Mouse (Mus musculus) fibroblast of lung, adult 2 months (primary cell): ENCODE data around the gene Tdrd5.
"Not testable (repeated sequence)": the region's sequence is repeated elsewhere in the genome, so short reads cannot be mapped to it uniquely, and the experiment has no call there.

Experiments
- DNase-seq: peaks from one replicate; pipeline ENCODE4 v3.0.0-alpha.2; 2011; ENCODE audit warnings: low read depth

The Tdrd5 gene

DNA sequence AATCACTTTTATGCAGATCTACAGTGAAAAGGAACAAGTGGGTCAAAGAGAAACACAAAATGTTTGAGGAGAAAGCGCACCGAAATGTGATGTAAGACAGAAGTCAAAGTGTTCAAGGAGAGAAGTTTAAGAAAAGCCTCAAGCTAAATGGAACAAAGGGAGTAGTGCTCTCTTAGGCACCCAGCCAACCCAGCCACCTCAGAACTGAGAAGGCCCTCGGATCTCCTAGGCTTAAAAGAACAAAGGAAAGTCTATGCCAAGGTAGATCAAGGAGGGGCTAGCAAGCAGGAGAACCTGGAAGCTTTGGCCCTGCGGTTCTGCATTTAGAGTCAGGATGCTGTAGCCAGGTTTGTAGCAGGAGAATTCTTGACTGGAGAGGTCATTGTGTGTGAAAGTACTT lies 48.6 kb downstream of the Tdrd5 start:
- no peak for DNase-seq

- DNase-seq = not testable (repeated sequence)
Observed at GRCm38 (mm10) chr1:156251096-156251495, 52.4 kb downstream of the Tdrd5 start.

GRCm38 (mm10) chr1:156247893-156248292 lies 55.6 kb downstream of the Tdrd5 start:
- no peak for DNase-seq

DNA sequence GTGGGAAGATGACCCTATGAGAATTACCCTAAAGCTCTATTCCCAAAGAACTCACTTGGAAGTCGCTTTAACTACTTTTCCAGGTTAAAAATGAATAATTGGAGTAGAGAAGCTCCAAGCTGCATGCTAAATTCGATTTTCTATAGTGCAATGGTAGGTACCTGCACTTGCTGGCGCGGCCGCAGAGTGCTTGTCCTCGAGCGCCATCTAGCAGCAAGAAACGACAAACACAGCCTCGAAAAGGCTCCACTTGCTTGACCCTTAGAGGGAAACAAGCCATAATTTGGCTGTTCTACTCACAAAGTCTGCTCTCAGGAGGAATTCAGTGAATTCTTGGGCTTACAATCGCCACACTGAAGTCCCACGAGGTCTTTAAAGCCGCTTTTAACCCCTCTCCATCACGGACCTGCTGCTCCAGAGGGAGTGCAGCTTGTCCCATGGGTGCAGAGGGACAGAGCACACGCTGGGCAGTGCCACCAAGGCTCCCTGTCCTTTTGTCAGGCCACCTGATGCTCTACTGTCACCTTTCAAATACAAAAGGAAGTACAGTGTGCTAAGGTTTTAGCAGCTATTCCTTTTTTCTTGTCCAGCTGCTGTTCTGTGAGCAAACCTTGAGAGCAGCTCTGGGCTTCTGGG lies 61.6 kb downstream of the Tdrd5 start:
- DNase-seq = no peak

DNA sequence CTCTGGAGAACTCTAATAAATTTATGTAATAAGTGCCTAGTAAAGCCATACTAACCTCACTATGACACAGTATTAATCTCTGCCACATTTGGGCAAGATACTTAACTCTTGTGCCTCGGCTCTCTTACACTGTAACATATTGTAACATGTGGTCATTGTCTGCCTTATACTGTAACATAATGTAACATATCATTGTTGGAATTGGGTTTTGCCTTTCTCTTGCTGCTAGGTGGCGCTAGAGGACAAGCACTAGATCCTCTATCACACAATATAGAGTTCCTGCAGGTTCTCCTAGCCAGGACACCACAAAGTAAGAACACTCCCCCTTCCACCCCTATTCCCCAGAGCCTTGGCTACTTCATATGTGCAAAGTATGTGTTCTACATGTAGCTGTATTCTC lies 62.4 kb downstream of the Tdrd5 start:
- no peak for DNase-seq

DNA sequence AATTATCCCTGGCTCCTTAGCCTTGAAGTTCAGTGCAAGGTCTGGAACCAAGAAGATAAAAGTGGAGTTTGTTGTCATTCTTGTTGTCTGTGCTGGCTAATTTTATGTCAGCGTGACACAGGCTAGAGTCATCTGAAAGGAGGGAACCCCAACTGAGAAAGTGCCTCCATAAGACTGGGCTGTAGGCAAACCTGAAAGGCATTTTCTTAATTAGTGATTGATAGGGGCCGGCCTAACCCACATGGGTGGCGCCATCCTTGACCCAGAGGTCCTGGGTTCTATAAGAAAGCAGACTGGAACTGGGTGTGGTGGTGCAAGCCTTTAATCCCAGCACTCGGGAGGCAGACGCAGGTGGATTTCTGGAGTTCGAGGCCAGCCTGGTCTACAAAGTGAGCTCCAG lies 72.3 kb downstream of the Tdrd5 start:
- no peak for DNase-seq

DNA sequence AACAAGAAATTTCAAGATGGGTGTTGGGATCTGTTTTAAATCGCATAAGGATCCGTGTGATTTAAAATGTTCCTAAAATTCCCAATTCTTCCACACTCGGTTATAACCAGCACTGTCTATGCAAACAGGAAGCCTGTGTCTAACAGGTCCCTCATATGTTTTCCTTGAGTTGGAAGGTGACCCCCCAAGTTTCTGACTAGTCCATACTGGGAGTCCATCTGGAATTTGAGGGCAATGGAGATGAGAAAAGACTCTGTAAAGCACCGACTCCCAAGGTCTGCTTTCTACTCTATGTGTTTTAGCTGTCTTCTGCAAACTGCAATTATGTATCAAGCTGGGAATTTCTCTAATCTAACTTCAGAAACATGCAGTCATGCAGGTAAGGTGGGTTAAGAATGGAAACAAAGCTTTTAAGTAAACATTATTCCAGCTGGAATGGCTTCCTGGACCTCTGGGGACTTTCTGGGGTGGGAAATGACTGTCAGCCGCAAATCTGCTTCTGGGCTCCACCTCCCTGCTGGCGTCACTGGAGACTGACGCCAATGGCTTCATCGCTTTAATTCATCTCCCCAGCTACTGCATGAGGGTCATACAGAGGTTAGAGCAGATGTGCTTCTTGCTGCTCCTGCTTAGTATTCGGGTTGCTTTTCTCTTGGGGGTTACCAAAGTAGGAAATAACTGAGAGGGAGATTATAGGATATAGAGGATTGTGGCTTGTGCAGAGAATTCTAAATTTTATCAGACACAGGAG lies 73.0 kb downstream of the Tdrd5 start:
- DNase-seq = no peak

DNA sequence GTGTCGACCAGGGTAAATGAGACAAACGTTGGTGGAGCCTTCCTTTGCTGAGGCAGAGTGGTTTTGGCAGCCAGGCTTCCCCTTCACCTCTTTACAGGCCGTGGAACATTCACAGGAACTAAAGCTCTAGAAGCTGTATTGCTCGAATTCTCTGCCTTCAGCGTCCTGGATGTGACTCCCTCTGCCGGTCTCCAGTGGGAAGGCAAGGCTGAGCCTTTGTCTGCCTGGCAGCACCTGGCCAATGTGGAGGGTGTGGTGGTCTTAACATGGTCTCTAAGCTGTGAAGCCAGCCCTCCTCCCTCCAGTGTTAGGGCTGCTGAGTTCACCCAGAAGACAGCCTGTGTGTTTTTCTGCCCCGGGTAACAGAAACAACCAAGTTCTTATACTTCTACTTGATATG lies 74.0 kb downstream of the Tdrd5 start:
- no peak for DNase-seq

DNA sequence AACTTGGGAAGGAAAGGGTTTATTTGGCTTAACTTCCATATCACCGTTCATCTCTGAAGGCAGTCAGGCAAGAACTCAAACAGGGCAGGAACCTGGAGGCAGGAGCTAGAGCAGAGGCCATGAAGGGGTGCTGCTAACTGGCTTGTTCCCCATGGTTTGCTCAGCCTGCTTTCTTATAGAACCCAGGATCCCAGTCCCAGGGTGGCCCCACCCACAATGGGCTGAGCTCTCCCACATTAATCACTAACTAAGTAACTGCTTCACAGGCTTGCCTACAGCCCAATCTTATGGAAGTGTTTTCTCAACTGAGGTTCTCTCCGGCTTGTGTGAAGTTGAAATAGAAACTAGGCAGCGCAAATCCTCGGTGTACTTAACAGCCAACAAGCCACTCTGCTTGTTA lies 74.7 kb downstream of the Tdrd5 start:
- no peak for DNase-seq

- no peak for DNase-seq
Observed at GRCm38 (mm10) chr1:156226903-156227302, 76.6 kb downstream of the Tdrd5 start.

DNA sequence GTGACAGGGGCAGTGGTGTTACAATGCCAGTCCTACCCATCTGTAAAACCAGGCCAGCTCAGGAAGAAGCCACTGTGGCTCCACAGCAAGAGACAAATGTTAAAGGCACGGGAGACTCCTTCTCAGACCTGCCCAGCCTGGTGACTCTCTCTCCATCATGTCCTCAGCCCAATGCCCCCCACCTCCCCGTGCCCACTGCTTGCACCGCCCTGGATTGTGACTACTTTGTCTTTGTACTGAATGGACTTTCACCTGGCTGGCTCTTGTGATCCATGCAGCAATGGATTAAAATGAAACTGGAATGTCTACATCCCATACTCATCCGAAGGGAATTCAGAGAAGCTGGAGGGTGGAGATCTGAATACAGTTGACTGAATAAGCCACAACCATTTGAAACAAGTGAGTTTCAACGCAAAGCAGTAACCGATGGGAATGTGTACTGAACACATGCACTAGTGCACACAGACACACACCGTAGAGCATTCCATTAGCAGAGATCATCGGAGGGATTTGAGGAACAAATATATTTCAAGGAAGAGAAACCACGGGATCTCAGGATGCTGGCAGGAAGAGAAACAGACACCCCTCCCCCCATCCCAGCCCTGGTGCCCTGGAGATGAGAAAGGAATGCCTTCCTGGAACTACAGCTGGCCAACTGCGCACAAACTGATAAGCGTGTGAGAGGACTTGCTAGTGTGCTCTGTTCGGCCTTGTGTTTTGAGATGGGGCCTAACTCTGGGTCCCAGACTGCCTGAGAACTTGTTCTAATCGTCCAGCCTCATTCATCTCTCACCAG lies 81.1 kb downstream of the Tdrd5 start:
- no peak for DNase-seq

GRCm38 (mm10) chr1:156221327-156221726 lies 82.1 kb downstream of the Tdrd5 start:
- no peak for DNase-seq

GRCm38 (mm10) chr1:156218573-156218972 lies 84.9 kb downstream of the Tdrd5 start:
- no peak for DNase-seq

- DNase-seq = no peak
Observed at GRCm38 (mm10) chr1:156217941-156218340, 85.5 kb downstream of the Tdrd5 start.

- no peak for DNase-seq
Observed at GRCm38 (mm10) chr1:156217393-156217792, 86.1 kb downstream of the Tdrd5 start.

DNA sequence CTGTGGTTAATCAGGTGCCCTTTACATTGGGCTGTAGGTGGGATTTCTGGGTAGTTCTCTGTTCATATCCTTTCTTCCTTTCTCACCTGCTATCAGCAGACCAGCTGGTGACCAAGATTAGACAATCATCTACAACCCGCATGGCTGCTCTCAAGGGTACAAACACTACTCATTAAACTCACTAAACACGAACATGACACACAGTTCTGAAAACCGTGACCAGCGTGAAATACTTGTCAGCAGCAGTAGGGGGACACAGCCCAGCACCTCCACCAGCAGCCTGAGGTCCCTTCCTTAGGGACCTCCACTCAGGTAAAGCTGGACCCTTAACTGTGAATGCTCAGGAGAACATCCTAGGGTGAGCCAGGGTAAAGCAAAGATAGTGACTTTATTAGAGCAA lies 87.2 kb downstream of the Tdrd5 start:
- DNase-seq = no peak

DNA sequence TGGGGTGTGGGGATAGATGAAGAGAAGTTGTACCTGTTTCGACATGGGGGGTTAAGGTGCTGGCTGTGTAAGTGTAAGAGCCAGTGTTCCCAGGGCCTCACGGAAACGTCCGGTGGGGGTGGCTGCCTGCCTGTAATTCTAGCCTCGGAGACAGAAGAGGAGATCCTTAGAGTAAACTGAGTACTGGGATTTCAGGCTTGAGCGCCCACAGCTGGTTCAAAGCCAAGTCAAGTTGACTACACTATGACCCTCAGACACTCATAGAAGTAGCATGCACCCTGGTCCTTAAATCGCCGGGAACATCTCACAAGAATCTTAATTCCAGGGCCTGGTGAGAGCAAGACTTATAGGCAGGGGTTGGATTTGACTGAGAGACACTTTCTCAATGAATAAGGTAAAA lies 88.8 kb downstream of the Tdrd5 start:
- no peak for DNase-seq

GRCm38 (mm10) chr1:156212923-156213322 lies 90.5 kb downstream of the Tdrd5 start:
- no peak for DNase-seq

DNA sequence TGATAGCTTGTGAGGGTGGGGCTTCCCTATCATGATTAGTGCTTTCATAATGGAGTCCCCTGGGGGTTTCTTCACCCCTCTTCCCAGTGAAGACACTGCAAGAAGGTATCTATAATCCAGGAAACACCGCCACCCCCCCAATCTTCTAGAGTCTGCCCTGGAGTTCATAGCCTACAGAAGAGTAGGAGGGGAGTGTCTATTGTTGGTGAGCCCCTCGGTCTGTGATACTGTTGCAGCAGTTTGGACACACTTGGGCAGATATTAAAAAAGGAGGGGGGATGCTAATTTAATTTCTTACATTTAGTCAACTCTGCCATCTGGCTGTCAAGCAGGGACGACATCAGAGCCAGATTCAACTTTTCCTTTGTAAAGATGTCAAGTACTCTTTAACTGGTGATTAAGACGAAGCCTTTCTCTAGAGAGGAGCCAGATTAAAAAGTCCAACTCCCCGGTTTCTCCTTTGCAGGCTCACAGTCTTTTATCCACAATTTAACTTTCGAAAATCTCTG lies 91.6 kb downstream of the Tdrd5 start:
- DNase-seq = no peak
